Mouse (Mus musculus): ENCODE results near the gene Lnpk. TPM values are rescaled to one million over a fixed set of nuclear protein-coding genes. Genes with fewer than 3 reads are reported as not detected.

The Lnpk gene
- total RNA-seq, 2 experiments from 2014 or later: 68.4 to 72.1 TPM

- no peak for DNase-seq (ENCODE audit: low spot score in 2 of 2)
- intact Hi-C loops (cut with DNase I): no loop called here
Observed at GRCm38 (mm10) chr2:74506439-74506838, 72.8 kb downstream of the Lnpk start.

DNA sequence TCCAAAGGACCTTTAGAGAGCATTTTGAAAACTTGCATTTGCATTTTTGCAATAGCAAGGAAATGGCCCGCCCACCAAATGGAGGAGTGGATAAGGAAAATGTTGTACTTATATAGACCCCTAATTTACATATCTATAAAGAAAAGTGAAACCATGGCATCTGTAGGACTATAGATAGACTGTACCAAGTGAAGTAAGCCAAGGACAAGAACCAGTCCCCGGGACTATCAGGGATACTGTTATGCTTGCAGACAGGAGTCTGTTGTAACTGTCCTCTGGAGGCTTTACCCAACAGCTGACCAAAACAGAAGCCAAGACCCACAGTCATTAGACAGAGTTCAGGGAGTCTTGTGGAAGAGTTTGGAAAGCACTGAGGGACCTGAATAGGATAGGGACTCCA, 78.9 kb downstream of the Lnpk start:
- intact Hi-C loops (cut with DNase I): no loop called here
- DNase-seq (ENCODE audit: low spot score in 2 of 2): peak; percentile 25 to 56

DNA sequence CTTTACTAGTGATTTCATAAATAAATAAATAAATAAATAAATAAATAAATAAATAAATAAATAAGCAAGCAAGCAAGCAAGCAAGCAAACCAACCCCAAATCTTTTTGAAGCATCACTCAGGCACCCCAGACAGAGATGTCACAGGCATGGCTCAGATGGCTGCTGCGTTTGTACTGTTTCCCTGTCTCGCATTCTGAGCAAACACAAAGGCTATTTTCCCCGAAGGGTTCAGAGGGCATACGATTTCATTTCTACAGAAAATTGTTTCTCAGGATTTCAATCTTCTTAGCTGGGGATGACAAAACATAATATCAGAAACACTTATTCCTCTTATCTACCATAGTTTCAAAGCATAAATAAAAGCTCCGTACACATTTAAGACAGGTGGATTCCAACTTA, 81.4 kb downstream of the Lnpk start:
- no peak for DNase-seq (ENCODE audit: low spot score in 2 of 2)
- intact Hi-C loops (cut with DNase I): no loop called here

- intact Hi-C loops (cut with DNase I): no loop called here
- no peak for DNase-seq (ENCODE audit: low spot score in 2 of 2)
Observed at GRCm38 (mm10) chr2:74491426-74491825, 87.8 kb downstream of the Lnpk start.

DNA sequence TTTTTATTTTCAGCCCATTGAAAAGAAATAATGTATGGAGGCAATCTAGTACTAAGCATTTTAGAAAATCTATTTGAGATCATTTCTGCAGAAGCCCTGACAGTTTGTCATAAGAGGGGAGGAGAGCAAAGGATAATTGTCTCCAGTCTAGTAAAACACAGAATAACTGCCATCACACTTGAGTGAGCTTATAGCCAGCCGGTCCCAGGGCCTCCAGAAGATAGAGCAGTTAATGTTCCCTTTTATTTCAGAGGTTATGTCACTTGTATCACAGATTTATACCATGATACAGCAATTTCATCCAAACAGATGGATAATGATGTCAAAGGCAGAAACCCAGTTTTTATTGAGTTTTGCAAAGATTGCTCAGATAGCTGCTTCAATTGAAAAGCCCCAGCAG, 89.0 kb downstream of the Lnpk start:
- intact Hi-C loops (cut with DNase I): no loop called here
- DNase-seq (ENCODE audit: low spot score in 2 of 2): no peak

DNA sequence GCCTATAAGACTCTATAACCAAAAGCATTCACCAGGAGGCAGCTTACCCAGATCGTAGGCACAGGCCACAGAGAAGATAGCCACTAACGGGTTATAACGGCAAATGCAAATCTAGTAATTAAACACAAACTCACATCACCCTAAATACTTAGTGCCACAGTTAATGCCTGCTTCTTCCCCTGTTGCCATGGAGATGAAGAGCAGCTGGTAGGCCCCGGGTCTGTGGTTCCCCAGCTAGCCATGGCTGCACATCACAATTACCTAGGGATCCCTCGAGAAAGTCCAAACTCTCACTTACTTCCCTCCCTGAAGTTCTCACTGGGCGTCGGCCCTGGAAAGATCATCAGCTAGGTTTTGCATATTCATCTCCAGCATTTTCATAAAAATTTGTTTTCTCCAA, 90.8 kb downstream of the Lnpk start:
- DNase-seq (ENCODE audit: low spot score in 2 of 2): no peak
- intact Hi-C loops (cut with DNase I): no loop called here

- DNase-seq (ENCODE audit: low spot score in 2 of 2): no peak
- intact Hi-C loops (cut with DNase I): no loop called here
Observed at GRCm38 (mm10) chr2:74482651-74483050, 96.6 kb downstream of the Lnpk start.

GRCm38 (mm10) chr2:74482086-74482485, 97.1 kb downstream of the Lnpk start:
- no peak for DNase-seq (ENCODE audit: low spot score in 2 of 2)
- intact Hi-C loops (cut with DNase I): no loop called here

Other genes with a start within 250 kb of the Lnpk start
- not detected for gene Evx2, start 80.1 kb upstream of the Lnpk start, total RNA-seq (2021)
- gene Hoxd13, start 88.9 kb upstream of the Lnpk start, total RNA-seq (2021): not detected
- gene Hoxd12, start 95.6 kb upstream of the Lnpk start, total RNA-seq (2021): not detected
- not detected for gene Hoxd11, start 100.1 kb upstream of the Lnpk start, total RNA-seq (2021)
- gene Hoxd10, start 112.5 kb upstream of the Lnpk start, total RNA-seq (2021): not detected
- not detected for gene Hoxd9, start 118.3 kb upstream of the Lnpk start, total RNA-seq (2021)
- gene Hoxd8, start 125.2 kb upstream of the Lnpk start, total RNA-seq (2021): not detected
- not detected for gene Hoxd3, start 132.5 kb upstream of the Lnpk start, total RNA-seq (2021)
- not detected for gene Hoxd4, start 132.5 kb upstream of the Lnpk start, total RNA-seq (2021)
- gene Gm28230, start 147.3 kb upstream of the Lnpk start, total RNA-seq (2021): not detected
- not detected for gene Hoxd1, start 183.5 kb upstream of the Lnpk start, total RNA-seq (2021)
- 10 to 100 TPM; 47.4 to 54.9 TPM for gene Mtx2, start 246.4 kb upstream of the Lnpk start, total RNA-seq (2021)